Mouse (Mus musculus): Measurements from ENCODE around the gene Lmcd1.

DNA sequence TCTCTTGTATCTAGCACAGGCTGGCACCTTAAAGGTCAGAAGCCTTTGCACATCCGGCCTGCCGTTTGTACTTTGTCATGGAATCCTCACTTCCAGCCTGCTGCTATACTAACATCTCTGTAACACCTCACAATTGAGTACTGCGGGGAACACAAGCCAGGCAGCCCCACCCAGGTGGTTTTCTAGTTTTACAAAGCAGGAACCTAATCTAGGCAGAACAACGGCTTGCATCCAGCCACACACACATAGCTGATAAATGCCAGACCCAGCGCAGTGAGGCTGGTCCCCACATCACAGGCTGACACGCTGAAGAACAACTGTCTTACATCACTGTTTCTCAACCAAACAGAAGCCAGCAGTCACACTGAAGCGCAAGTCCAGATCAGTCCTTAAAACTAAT lies 28.7 kb downstream of the Lmcd1 start:
- TF ChIP-seq POLR2A (IDR thresholded peaks at IDR 0.05; ENCODE audit: borderline replicate concordance, low read depth, low read length), result no peak
- no peak for TF ChIP-seq CTCF (IDR thresholded peaks at IDR 0.05; ENCODE audit: low read depth, low read length)
